ENCODE assay signal across 21 mouse cellular contexts in the genomic region with DNA sequence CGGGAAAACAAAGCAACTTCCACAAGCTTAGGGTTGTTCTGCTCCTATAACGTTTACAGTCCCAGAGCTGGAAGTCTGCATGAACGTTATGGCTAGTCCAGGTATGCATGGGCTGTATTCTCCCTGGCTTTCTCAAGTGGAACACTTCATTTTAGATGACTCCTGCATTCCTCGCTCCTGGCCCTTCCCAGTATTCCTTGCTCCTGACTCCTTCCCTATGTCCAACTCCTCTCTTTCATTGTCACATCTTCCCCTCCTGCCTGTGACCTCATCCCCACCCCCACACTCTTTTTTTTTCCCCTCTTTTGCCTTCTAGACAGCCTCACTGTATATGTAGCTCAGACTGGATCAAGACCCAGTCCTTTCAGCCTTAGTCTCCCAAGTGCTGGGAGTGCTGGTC. TPM values are rescaled to one million over a fixed set of nuclear protein-coding genes. Genes with fewer than 3 reads are reported as not detected.
"Had no signal": no experiment of that assay in that cellular context is flagged by ENCODE, and none has a peak within 500 bp of the region (broad histone marks: within the 10 kb centered on the region; RNA-seq: fewer than 3 reads in every experiment).

No protein-coding gene starts in this region.

- H3K4me3 ChIP-seq: neural tube, embryonic 13.5 days; neural tube, embryonic 15.5 days; stomach, embryonic 15.5 days had no signal

- H3K9me3 ChIP-seq: neural tube, embryonic 13.5 days; neural tube, embryonic 15.5 days; stomach, embryonic 15.5 days had no signal

- H3K27me3 ChIP-seq: stomach, embryonic 15.5 days had no signal

- H3K36me3 ChIP-seq: neural tube, embryonic 13.5 days; neural tube, embryonic 15.5 days; stomach, embryonic 15.5 days had no signal

- H3K4me2 ChIP-seq: neural tube, embryonic 13.5 days; neural tube, embryonic 15.5 days; stomach, embryonic 15.5 days had no signal

- H3K27ac ChIP-seq: neural tube, embryonic 13.5 days; neural tube, embryonic 15.5 days; stomach, embryonic 15.5 days had no signal

- DNase-seq: retina, postnatal 1 day; right cerebral cortex, adult 18-20 months; right cerebral cortex, postnatal 14 days; right cerebral cortex, postnatal 25 days; right cerebral cortex, postnatal 4 days; spleen, adult 18-20 months; thymus, adult 18-20 months; thymus, adult 2 months; thymus, postnatal 14 days; thymus, postnatal 25 days; thymus, postnatal 36 days; thymus, postnatal 4 days had no signal

- H3K9ac ChIP-seq: neural tube, embryonic 13.5 days; neural tube, embryonic 15.5 days; stomach, embryonic 15.5 days had no signal

RNA-seq across cellular contexts. Expression of a gene that starts 7.0 kb away (rescaled TPM):
- total RNA-seq: neutrophil, adult 5-6 weeks had no signal
- polyA plus RNA-seq: neural tube, embryonic 14.5 days had no signal

RNA-seq across cellular contexts. Expression of a gene that starts 30.3 kb away (rescaled TPM):
- polyA plus RNA-seq: neural tube, embryonic 13.5 days; neural tube, embryonic 14.5 days; neural tube, embryonic 15.5 days; stomach, embryonic 14.5 days; stomach, embryonic 15.5 days; stomach, embryonic 16.5 days; stomach, postnatal 0 days; testis, adult 2 months had no signal
